Mouse (Mus musculus): ENCODE measurements around the gene Cx3cr1. TPM values are rescaled to one million over a fixed set of nuclear protein-coding genes. Genes with fewer than 3 reads are reported as not detected.

The Cx3cr1 gene
- polyA plus RNA-seq, 1 experiment from 2014 or later, result 8.9 TPM

- Histone ChIP-seq H3K9ac (no peak overlapping the region), H3K4me3 (no peak overlapping the region), H3K27me3 (no peaks in the 10 kb centered on the region), H3K4me2 (no peak overlapping the region), H3K4me1 (peaks cover 13% of the 10 kb centered on the region), H3K27ac (no peak overlapping the region), H3K36me3 (no peaks in the 10 kb centered on the region), H3K9me3 (no peaks in the 10 kb centered on the region)
- WGBS, result 39% methylated on average over 2 of the region's 2 CpGs
- no peak for ATAC-seq (ENCODE audit: insufficient number of reproducible peaks, insufficient read depth, low FRiP score, low TSS enrichment, low read depth)
Observed at GRCm38 (mm10) chr9:119890692-119891091, 179.0 kb downstream of the Cx3cr1 start.

DNA sequence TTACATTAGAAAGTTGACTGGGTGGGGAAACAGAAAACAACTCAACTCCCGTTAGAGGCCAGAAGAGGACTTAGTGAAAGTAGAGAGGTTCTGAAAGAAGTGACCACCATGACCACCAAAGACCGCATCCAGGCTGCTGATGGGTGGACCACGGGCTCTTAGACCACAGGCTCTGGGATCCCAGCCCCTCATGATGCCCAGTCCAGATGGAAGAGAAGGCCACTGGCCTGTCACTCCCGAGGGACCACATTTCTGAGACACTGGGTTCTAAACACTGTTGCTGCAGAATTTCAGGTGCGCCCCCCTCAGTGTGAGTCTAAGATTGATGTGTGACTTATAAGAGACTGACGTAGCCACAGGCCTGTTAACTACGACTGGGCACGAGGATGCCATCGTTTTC is 180.2 kb downstream of the Cx3cr1 start:
- Histone ChIP-seq H3K9me3 (no peaks in the 10 kb centered on the region), H3K27ac (no peak overlapping the region), H3K4me1 (peaks cover 9% of the 10 kb centered on the region), H3K36me3 (no peaks in the 10 kb centered on the region), H3K4me2 (no peak overlapping the region), H3K9ac (0 out of 2 replicates have a peak overlapping the region, but pooled peaks have one; percentile 27), H3K27me3 (no peaks in the 10 kb centered on the region), H3K4me3 (no peak overlapping the region)
- WGBS, result 81% methylated on average over 9 of the region's 9 CpGs
- ATAC-seq (ENCODE audit: insufficient number of reproducible peaks, insufficient read depth, low FRiP score, low TSS enrichment, low read depth), result no peak

- Histone ChIP-seq H3K27ac (no peak overlapping the region), H3K9me3 (no peaks in the 10 kb centered on the region), H3K4me1 (peaks cover 5% of the 10 kb centered on the region; the same call in 1 of the 2 replicates), H3K9ac (0 out of 2 replicates have a peak overlapping the region, but pooled peaks have one; percentile 27), H3K4me3 (no peak overlapping the region), H3K36me3 (no peaks in the 10 kb centered on the region), H3K4me2 (no peak overlapping the region), H3K27me3 (no peaks in the 10 kb centered on the region)
- peak; percentile 37; the same call in 1 of the 2 replicates for ATAC-seq (ENCODE audit: insufficient number of reproducible peaks, insufficient read depth, low FRiP score, low TSS enrichment, low read depth)
- 37% methylated on average over 2 of the region's 2 CpGs for WGBS
Observed at GRCm38 (mm10) chr9:119888843-119889246, 180.8 kb downstream of the Cx3cr1 start.

DNA sequence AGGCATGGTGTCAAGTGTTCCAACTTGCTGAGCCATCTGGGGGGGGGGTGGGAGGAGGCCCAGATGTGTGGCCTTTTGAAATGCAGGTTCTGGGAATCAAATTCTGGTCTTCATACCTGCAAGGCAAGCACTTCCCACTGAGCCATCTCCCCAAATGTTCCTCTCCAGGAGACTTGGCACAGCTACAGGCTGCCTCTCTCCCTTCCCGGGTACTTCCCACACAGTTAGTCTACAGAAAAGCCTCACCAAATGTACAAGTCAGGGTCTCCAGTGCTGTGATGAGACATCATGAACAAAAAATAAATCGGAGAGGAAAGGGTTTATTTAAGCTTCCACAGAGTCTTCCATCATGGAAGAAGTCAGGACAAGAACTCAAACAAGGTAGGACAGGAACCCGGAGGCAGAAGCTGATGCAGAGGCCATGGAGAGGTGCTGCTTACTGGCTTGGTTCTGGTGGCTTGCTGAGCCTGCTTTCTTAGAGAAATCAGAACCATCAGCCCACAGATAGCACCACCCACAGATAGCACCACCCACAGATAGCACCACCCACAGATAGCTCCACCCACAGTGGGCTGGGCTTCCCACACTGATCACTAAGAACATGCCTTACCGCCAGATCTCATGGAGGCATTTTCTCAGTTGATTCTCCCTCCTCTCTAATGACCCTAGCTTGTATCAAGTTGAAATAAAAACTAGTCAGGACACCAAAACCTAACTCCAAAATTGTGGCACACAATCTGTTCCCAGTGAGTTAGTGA is 182.4 kb downstream of the Cx3cr1 start:
- no peak overlapping the region for H3K9ac ChIP-seq
- no peaks in the 10 kb centered on the region for H3K9me3 ChIP-seq
- ATAC-seq (ENCODE audit: insufficient number of reproducible peaks, insufficient read depth, low FRiP score, low TSS enrichment, low read depth), result no peak
- no peak overlapping the region for H3K4me2 ChIP-seq
- no peaks in the 10 kb centered on the region for H3K27me3 ChIP-seq
- WGBS, result 76% methylated on average over 4 of the region's 4 CpGs
- no peak overlapping the region for H3K4me3 ChIP-seq
- peaks cover 5% of the 10 kb centered on the region; the same call in 1 of the 2 replicates for H3K4me1 ChIP-seq
- no peak overlapping the region for H3K27ac ChIP-seq
- H3K36me3 ChIP-seq, result no peaks in the 10 kb centered on the region

- Histone ChIP-seq H3K4me3 (no peak overlapping the region), H3K36me3 (no peaks in the 10 kb centered on the region), H3K9ac (no peak overlapping the region), H3K4me2 (no peak overlapping the region), H3K9me3 (peaks cover 11% of the 10 kb centered on the region; the same call in 1 of the 2 replicates), H3K27ac (no peak overlapping the region), H3K4me1 (no peaks in the 10 kb centered on the region), H3K27me3 (no peaks in the 10 kb centered on the region)
- 44% methylated on average over 8 of the region's 8 CpGs for WGBS
- no peak for ATAC-seq (ENCODE audit: insufficient number of reproducible peaks, insufficient read depth, low FRiP score, low TSS enrichment, low read depth)
Observed at GRCm38 (mm10) chr9:119854170-119854569, 215.5 kb downstream of the Cx3cr1 start.

- no peak overlapping the region for H3K27ac ChIP-seq
- 76% methylated on average over 2 of the region's 2 CpGs for WGBS
- no peak overlapping the region for H3K4me2 ChIP-seq
- no peak overlapping the region for H3K4me3 ChIP-seq
- peaks cover 4% of the 10 kb centered on the region; the same call in 1 of the 2 replicates for H3K4me1 ChIP-seq
- no peaks in the 10 kb centered on the region for H3K27me3 ChIP-seq
- no peaks in the 10 kb centered on the region for H3K36me3 ChIP-seq
- ATAC-seq (ENCODE audit: insufficient number of reproducible peaks, insufficient read depth, low FRiP score, low TSS enrichment, low read depth), result no peak
- peaks cover 11% of the 10 kb centered on the region; the same call in 1 of the 2 replicates for H3K9me3 ChIP-seq
- no peak overlapping the region for H3K9ac ChIP-seq
Observed at GRCm38 (mm10) chr9:119853071-119853846, 216.4 kb downstream of the Cx3cr1 start.

DNA sequence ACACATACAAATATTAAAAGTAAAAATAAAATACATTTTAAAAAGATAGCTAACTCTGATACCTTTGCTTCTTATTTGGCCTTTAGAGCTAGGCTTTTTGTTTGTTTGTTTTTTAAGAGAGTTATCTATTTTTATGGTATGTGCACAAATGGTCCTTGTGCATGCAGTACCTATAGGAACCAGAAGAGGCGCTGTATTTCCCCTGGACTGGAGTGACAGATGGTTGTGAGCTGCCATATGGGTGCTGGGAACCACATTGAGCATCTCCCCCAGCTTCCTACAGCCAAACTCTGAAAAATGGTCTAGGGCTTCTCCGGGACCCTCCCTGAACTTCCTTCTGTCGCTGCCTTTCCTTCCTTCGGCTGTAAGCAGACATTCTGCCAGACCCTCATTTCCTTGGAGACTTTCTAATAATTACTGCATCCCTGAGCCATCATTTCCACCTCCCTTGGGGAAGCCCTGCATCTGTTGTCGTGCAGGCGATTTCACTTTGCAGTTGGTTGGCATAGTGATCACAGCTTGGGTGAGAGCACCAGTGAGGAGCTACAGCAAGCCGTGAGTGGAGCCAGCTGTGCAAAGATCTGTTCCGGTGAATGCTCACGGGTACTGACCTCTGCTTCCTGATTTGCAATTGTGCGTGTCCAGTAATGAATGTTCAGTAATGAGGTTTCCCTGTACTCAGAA is 217.2 kb downstream of the Cx3cr1 start:
- Histone ChIP-seq H3K4me1 (peaks cover 4% of the 10 kb centered on the region; the same call in 1 of the 2 replicates), H3K4me3 (no peak overlapping the region), H3K27me3 (no peaks in the 10 kb centered on the region), H3K9me3 (peaks cover 5% of the 10 kb centered on the region; the same call in 1 of the 2 replicates), H3K9ac (no peak overlapping the region), H3K27ac (no peak overlapping the region), H3K36me3 (no peaks in the 10 kb centered on the region), H3K4me2 (no peak overlapping the region)
- WGBS, result 68% methylated on average over 10 of the region's 10 CpGs
- ATAC-seq (ENCODE audit: insufficient number of reproducible peaks, insufficient read depth, low FRiP score, low TSS enrichment, low read depth), result no peak

Other genes starting within 250 kb of the Cx3cr1 start
- gene Scn11a, start 244.4 kb downstream of the Cx3cr1 start, polyA plus RNA-seq (2015; fragmentation: Nextera tagmentation; extraction: Ambion mirVana), result not detected in 2 replicates
- 53.3 and 58.1 TPM in 2 replicates for gene Wdr48, start 175.0 kb downstream of the Cx3cr1 start, polyA plus RNA-seq (2015; fragmentation: Nextera tagmentation; extraction: Ambion mirVana)
- 28.0 and 31.9 TPM in 2 replicates for gene Gorasp1, start 132.3 kb downstream of the Cx3cr1 start, polyA plus RNA-seq (2015; fragmentation: Nextera tagmentation; extraction: Ambion mirVana)
- gene Ttc21a, start 132.3 kb downstream of the Cx3cr1 start, polyA plus RNA-seq (2015; fragmentation: Nextera tagmentation; extraction: Ambion mirVana), result 0.28 and 0.54 TPM in 2 replicates
- 3.3 and 4.5 TPM in 2 replicates for gene Csrnp1, start 85.2 kb downstream of the Cx3cr1 start, polyA plus RNA-seq (2015; fragmentation: Nextera tagmentation; extraction: Ambion mirVana)
- gene Xirp1, start 46.3 kb downstream of the Cx3cr1 start, polyA plus RNA-seq (2015; fragmentation: Nextera tagmentation; extraction: Ambion mirVana), result 0.14 and 0.22 TPM in 2 replicates
- gene Ccr8, start 22.2 kb upstream of the Cx3cr1 start, polyA plus RNA-seq (2015; fragmentation: Nextera tagmentation; extraction: Ambion mirVana), result 0.52 and 0.98 TPM in 2 replicates
- gene Slc25a38, start 40.5 kb upstream of the Cx3cr1 start, polyA plus RNA-seq (2015; fragmentation: Nextera tagmentation; extraction: Ambion mirVana), result 33.5 and 35.6 TPM in 2 replicates
- gene Rpsa, start 57.8 kb upstream of the Cx3cr1 start, polyA plus RNA-seq (2015; fragmentation: Nextera tagmentation; extraction: Ambion mirVana), result 1,482 and 1,560 TPM in 2 replicates
- gene Mobp, start 79.8 kb upstream of the Cx3cr1 start, polyA plus RNA-seq (2015; fragmentation: Nextera tagmentation; extraction: Ambion mirVana), result not detected in 2 replicates
- 0.24 and 0.28 TPM in 2 replicates for gene Myrip, start 231.6 kb upstream of the Cx3cr1 start, polyA plus RNA-seq (2015; fragmentation: Nextera tagmentation; extraction: Ambion mirVana)